Mouse (Mus musculus): ENCODE measurements around the gene Dnah7a. TPM values are rescaled to one million over a fixed set of nuclear protein-coding genes. Genes with fewer than 3 reads are reported as not detected.
"Not testable (repeated sequence)": the region's sequence is repeated elsewhere in the genome, so short reads cannot be mapped to it uniquely, and the experiment has no call there.

Gene Dnah7a
- total and polyA plus RNA-seq, 3 experiments = 0.14 to 0.21 TPM; not detected in 1

DNA sequence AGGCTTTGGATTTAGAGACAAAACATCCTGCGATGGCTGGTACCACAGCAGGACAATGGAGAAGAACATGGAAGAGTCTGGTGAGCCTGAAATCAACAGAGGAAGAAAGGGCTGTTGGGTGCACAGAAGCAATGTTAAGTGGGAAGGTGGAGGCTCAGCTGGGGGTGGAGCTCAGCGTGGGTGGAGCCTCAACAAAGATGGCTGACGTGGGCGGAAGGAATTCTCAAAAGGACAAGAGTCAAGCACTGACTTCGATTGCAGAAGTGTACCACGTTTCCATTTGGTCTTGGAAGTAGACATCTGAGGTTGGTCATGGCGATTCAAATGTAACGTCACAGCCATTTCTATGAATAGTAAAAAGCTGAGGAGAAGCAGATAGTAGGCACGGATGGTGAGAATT is 4.5 kb upstream of the Dnah7a start:
- 89% methylated on average over 9 of the region's 9 CpGs for WGBS
- Histone ChIP-seq H3K4me3 (no peak overlapping the region), H3K36me3 (ENCODE audit: control insufficient read depth, insufficient read depth, low read length) (no peaks in the 10 kb centered on the region), H3K27ac (no peak overlapping the region), H3K27me3 (ENCODE audit: control insufficient read depth, insufficient read depth, low read length) (no peaks in the 10 kb centered on the region), H3K9ac (ENCODE audit: low read depth, low read length) (no peak overlapping the region), H3K79me2 (replicated peaks; ENCODE audit: control insufficient read depth, insufficient read depth, low read length) (no peaks in the 10 kb centered on the region), H3K4me1 (ENCODE audit: control insufficient read depth, insufficient read depth, low read length) (no peaks in the 10 kb centered on the region)
- TF ChIP-seq POLR2A (IDR thresholded peaks at IDR 0.05; ENCODE audit: insufficient read depth, low read depth, low read length) (no peak), CTCF (IDR thresholded peaks at IDR 0.05) (no peak)
- no peak for DNase-seq
- intact Hi-C loops (cut with DNase I) = loop anchor here (10.0 kb wide), 1 partner anchor 624 kb away; no protein-coding TSS in a partner anchor

DNA sequence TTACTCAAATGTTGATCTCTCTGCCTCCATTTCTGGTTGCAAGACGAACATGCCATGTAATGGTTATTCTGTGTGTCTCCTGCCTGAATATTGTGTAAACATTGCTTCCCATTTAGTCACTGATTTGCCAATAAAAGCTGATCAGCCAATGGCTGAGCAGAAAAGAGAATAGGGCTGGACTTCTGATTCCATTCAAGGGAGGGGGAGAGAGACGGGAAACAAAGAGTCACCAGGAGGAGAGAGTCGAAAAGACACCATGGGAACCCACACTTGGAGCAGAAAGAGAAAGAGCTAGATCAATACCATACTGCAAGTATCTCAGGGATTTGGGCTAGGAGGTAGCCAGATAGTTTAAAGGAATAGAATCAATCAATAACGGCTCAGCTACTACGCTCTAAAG is 3.0 kb upstream of the Dnah7a start:
- not testable (repeated sequence) for H3K4me1 ChIP-seq (ENCODE audit: control insufficient read depth, insufficient read depth, low read length); H3K79me2 ChIP-seq (replicated peaks; ENCODE audit: control insufficient read depth, insufficient read depth, low read length); H3K27me3 ChIP-seq (ENCODE audit: control insufficient read depth, insufficient read depth, low read length); H3K36me3 ChIP-seq (ENCODE audit: control insufficient read depth, insufficient read depth, low read length); H3K9ac ChIP-seq (ENCODE audit: low read depth, low read length); DNase-seq; H3K27ac ChIP-seq; H3K4me3 ChIP-seq
- WGBS = 87% methylated on average over 5 of the region's 5 CpGs
- intact Hi-C loops (cut with DNase I) = loop anchor here (10.0 kb wide), 1 partner anchor 625 kb away; no protein-coding TSS in a partner anchor

GRCm38 (mm10) chr1:53704164-53704563 is 2.4 kb downstream of the Dnah7a start:
- TF ChIP-seq CTCF (IDR thresholded peaks at IDR 0.05) (no peak), EP300 (IDR thresholded peaks at IDR 0.05; ENCODE audit: insufficient read depth, low read depth, low read length) (no peak), POLR2A (IDR thresholded peaks at IDR 0.05; ENCODE audit: insufficient read depth, low read depth, low read length) (no peak)
- Histone ChIP-seq H3K4me1 (ENCODE audit: control insufficient read depth, insufficient read depth, low read length) (no peaks in the 10 kb centered on the region), H3K36me3 (ENCODE audit: control insufficient read depth, insufficient read depth, low read length) (no peaks in the 10 kb centered on the region), H3K4me3 (no peak overlapping the region), H3K27ac (no peak overlapping the region), H3K27me3 (ENCODE audit: control insufficient read depth, insufficient read depth, low read length) (no peaks in the 10 kb centered on the region), H3K9ac (ENCODE audit: low read depth, low read length) (no peak overlapping the region), H3K79me2 (replicated peaks; ENCODE audit: control insufficient read depth, insufficient read depth, low read length) (no peaks in the 10 kb centered on the region)
- DNase-seq = no peak
- 86% methylated on average over 5 of the region's 5 CpGs for WGBS
- intact Hi-C loops (cut with DNase I) = no loop called here

- H3K27ac ChIP-seq; H3K9ac ChIP-seq (ENCODE audit: low read depth, low read length); H3K27me3 ChIP-seq (ENCODE audit: control insufficient read depth, insufficient read depth, low read length); H3K79me2 ChIP-seq (replicated peaks; ENCODE audit: control insufficient read depth, insufficient read depth, low read length); H3K4me3 ChIP-seq; intact Hi-C loops (cut with DNase I); H3K36me3 ChIP-seq (ENCODE audit: control insufficient read depth, insufficient read depth, low read length); DNase-seq; H3K4me1 ChIP-seq (ENCODE audit: control insufficient read depth, insufficient read depth, low read length): not testable (repeated sequence)
These were observed 42.3 kb downstream of the Dnah7a start for GRCm38 (mm10) chr1:53664268-53664667.

GRCm38 (mm10) chr1:53639865-53640794 is 66.5 kb downstream of the Dnah7a start:
- H3K4me3 ChIP-seq = no peak overlapping the region
- intact Hi-C loops (cut with DNase I) = no loop called here

GRCm38 (mm10) chr1:53635641-53636040 is 70.9 kb downstream of the Dnah7a start:
- H3K36me3 ChIP-seq (ENCODE audit: control insufficient read depth, insufficient read depth, low read length); H3K4me1 ChIP-seq (ENCODE audit: control insufficient read depth, insufficient read depth, low read length); H3K9ac ChIP-seq (ENCODE audit: low read depth, low read length); intact Hi-C loops (cut with DNase I); H3K4me3 ChIP-seq; H3K27ac ChIP-seq; H3K27me3 ChIP-seq (ENCODE audit: control insufficient read depth, insufficient read depth, low read length); H3K79me2 ChIP-seq (replicated peaks; ENCODE audit: control insufficient read depth, insufficient read depth, low read length); DNase-seq: not testable (repeated sequence)
- 69% methylated on average over 2 of the region's 2 CpGs for WGBS

More at GRCm38 (mm10) chr1:53639865-53640794, 66.5 kb downstream of the Dnah7a start:
- WGBS = 43% methylated on average over 8 of the region's 8 CpGs
- H3K27me3 ChIP-seq (ENCODE audit: control insufficient read depth, insufficient read depth, low read length) = no peaks in the 10 kb centered on the region
- H3K9ac ChIP-seq (ENCODE audit: low read depth, low read length) = no peak overlapping the region
- no peaks in the 10 kb centered on the region for H3K4me1 ChIP-seq (ENCODE audit: control insufficient read depth, insufficient read depth, low read length)
- H3K27ac ChIP-seq = no peak overlapping the region
- no peaks in the 10 kb centered on the region for H3K79me2 ChIP-seq (replicated peaks; ENCODE audit: control insufficient read depth, insufficient read depth, low read length)
- TF ChIP-seq CTCF (IDR thresholded peaks at IDR 0.05) = no peak
- no peak for DNase-seq
- H3K36me3 ChIP-seq (ENCODE audit: control insufficient read depth, insufficient read depth, low read length) = no peaks in the 10 kb centered on the region

DNA sequence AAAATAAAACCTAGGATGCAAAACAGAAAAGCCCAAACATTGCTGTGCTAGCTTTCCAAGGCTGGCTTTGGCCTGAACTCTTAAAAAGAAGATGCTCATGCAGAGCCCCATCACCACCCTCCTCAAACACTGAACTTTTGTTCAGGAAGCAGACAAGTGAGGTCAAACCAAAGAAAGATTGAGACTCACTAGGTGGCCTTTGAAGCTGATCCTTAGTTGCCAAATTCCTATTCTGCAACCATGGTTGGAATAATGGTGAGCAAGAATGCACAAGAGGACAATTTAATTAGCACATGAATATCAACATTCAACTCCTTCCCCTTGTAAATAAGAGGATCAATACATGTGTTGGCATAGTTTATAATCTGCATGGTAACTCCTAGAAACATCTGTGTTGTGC is 74.5 kb downstream of the Dnah7a start:
- H3K36me3 ChIP-seq (ENCODE audit: control insufficient read depth, insufficient read depth, low read length); DNase-seq; H3K27me3 ChIP-seq (ENCODE audit: control insufficient read depth, insufficient read depth, low read length); H3K4me3 ChIP-seq; intact Hi-C loops (cut with DNase I); H3K9ac ChIP-seq (ENCODE audit: low read depth, low read length); H3K27ac ChIP-seq; H3K79me2 ChIP-seq (replicated peaks; ENCODE audit: control insufficient read depth, insufficient read depth, low read length); H3K4me1 ChIP-seq (ENCODE audit: control insufficient read depth, insufficient read depth, low read length): not testable (repeated sequence)

Data from heart, adult 2 months (tissue).